Mouse (Mus musculus): Measurements from ENCODE around the gene Tdrd7.

DNA sequence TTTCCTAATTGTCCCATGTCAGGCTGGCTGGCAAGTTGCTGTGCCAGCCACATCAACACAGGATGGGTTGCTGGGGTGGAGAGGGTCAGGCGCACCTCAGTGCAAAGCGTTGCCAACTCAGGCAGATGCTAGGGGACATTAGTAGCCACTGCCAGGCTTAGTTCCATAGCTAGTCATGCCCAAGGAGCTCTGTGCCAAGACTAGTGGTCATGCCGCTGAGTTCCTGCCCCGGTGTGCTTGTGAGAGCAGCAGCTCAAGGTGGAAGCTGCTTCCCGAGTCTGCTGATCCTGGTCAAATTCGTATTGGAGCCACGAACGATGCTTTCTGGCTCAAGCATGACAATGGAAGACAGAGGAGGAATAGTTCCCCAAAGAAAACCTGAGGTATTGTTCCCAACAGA, 9.0 kb upstream of the Tdrd7 start:
- no peak for TF ChIP-seq CTCF (IDR thresholded peaks at IDR 0.05; ENCODE audit: low read depth, low read length)
- TF ChIP-seq EP300 (IDR thresholded peaks at IDR 0.05; ENCODE audit: insufficient read depth, low read depth, low read length) = no peak
